Comparison of ENCODE assay signal across 18 mouse cellular contexts in genomic region chr14:37164392-37165032, GRCm38 (mm10). TPM values are rescaled to one million over a fixed set of nuclear protein-coding genes. Genes with fewer than 3 reads are reported as not detected.
DNase-seq lines count a peak whose midpoint lies in the region; ATAC-seq lines count a peak whose summit lies in the region.
"Had no signal": no experiment of that assay in that cellular context is flagged by ENCODE, and none has a peak within 500 bp of the region (broad histone marks: within the 10 kb centered on the region; RNA-seq: fewer than 3 reads in every experiment).

No protein-coding gene starts in this region.

- 0 out of 2 replicates have a peak, but pooled peaks cover 4% of the 10 kb centered on the region for H3K4me1 ChIP-seq in hindbrain, embryonic 14.5 days (replicated peaks; ENCODE audit: control insufficient read depth, insufficient read depth, low read length)
- H3K4me1 ChIP-seq in hindbrain, embryonic 16.5 days (ENCODE audit: control insufficient read depth, insufficient read depth, low read depth, low read length), result no peaks in the 10 kb centered on the region
- peaks cover 26% of the 10 kb centered on the region for H3K4me1 ChIP-seq in liver, embryonic 16.5 days (ENCODE audit: control insufficient read depth, low read depth, low read length)
- H3K4me1 ChIP-seq: forebrain, embryonic 10.5 days; heart, embryonic 13.5 days; limb, embryonic 15.5 days had no signal

- no peak for DNase-seq in hindbrain, embryonic 14.5 days (ENCODE audit: low spot score)
- DNase-seq in MEL-GATA-1-ER (ENCODE audit: extremely low read depth, low read depth), result peak; percentile 47
- DNase-seq in urinary bladder, postnatal 10 days (ENCODE audit: low spot score), result no peak
- DNase-seq: cerebellum, adult 11 months; heart, postnatal 36 days; kidney, adult 18-20 months; thymus, adult 2 months had no signal

- H3K9me3 ChIP-seq in hindbrain, embryonic 14.5 days (ENCODE audit: control insufficient read depth, low read length), result 0 out of 2 replicates have a peak, but pooled peaks cover 2% of the 10 kb centered on the region
- H3K9me3 ChIP-seq in hindbrain, embryonic 16.5 days (ENCODE audit: control insufficient read depth, low read length), result no peaks in the 10 kb centered on the region
- H3K9me3 ChIP-seq in liver, embryonic 16.5 days (replicated peaks; ENCODE audit: control insufficient read depth, low read length), result no peaks in the 10 kb centered on the region
- H3K9me3 ChIP-seq: forebrain, embryonic 10.5 days; G1E; heart, embryonic 13.5 days; limb, embryonic 15.5 days had no signal

- no peaks in the 10 kb centered on the region for H3K36me3 ChIP-seq in hindbrain, embryonic 14.5 days (replicated peaks; ENCODE audit: control insufficient read depth, insufficient read depth)
- H3K36me3 ChIP-seq in hindbrain, embryonic 16.5 days (ENCODE audit: control insufficient read depth, insufficient read depth, low read length), result no peaks in the 10 kb centered on the region
- H3K36me3 ChIP-seq in liver, embryonic 16.5 days (ENCODE audit: control insufficient read depth, insufficient read depth), result no peaks in the 10 kb centered on the region
- H3K36me3 ChIP-seq: forebrain, embryonic 10.5 days; G1E; heart, embryonic 13.5 days; limb, embryonic 15.5 days had no signal

- WGBS in hindbrain, embryonic 14.5 days, result 72% methylated on average over 4 of the region's 4 CpGs
- 80% methylated on average over 4 of the region's 4 CpGs for WGBS in hindbrain, embryonic 16.5 days
- 58% methylated on average over 4 of the region's 4 CpGs for WGBS in liver, embryonic 16.5 days (ENCODE audit: insufficient replicate concordance)

- no peak overlapping the region for H3K4me3 ChIP-seq in hindbrain, embryonic 14.5 days (replicated peaks; ENCODE audit: low read length)
- no peak overlapping the region for H3K4me3 ChIP-seq in hindbrain, embryonic 16.5 days (ENCODE audit: low read length)
- no peak overlapping the region for H3K4me3 ChIP-seq in liver, embryonic 16.5 days (ENCODE audit: low read depth, low read length)
- H3K4me3 ChIP-seq: forebrain, embryonic 10.5 days; heart, embryonic 13.5 days; limb, embryonic 15.5 days had no signal

- no peaks in the 10 kb centered on the region for H3K27me3 ChIP-seq in hindbrain, embryonic 14.5 days (ENCODE audit: control insufficient read depth, insufficient read depth, low read length)
- no peaks in the 10 kb centered on the region for H3K27me3 ChIP-seq in hindbrain, embryonic 16.5 days (replicated peaks; ENCODE audit: control insufficient read depth, insufficient read depth, low read length)
- no peaks in the 10 kb centered on the region for H3K27me3 ChIP-seq in liver, embryonic 16.5 days (ENCODE audit: control insufficient read depth, insufficient read depth, low read depth, low read length)
- H3K27me3 ChIP-seq: heart, embryonic 13.5 days; limb, embryonic 15.5 days had no signal

- no peak for ATAC-seq in hindbrain, embryonic 14.5 days (ENCODE audit: low FRiP score)
- ATAC-seq in hindbrain, embryonic 16.5 days, result no peak
- ATAC-seq in erythroid progenitor cell, adult 5-6 weeks (replicated peaks; ENCODE audit: low FRiP score, poor library complexity, severe bottlenecking), result peak; percentile 64
- peak; percentile 53 for ATAC-seq in liver, embryonic 16.5 days (ENCODE audit: low read depth)
- no peak for ATAC-seq in inflammation-experienced regulatory T-cells, adult 6 months
- ATAC-seq in frontal cortex, adult (ENCODE audit: low TSS enrichment), result no peak
- ATAC-seq: lung, postnatal 0 days had no signal

- H3K27ac ChIP-seq in hindbrain, embryonic 14.5 days, result peak overlapping the region; percentile 51; the same call in 1 of the 2 replicates
- no peak overlapping the region for H3K27ac ChIP-seq in hindbrain, embryonic 16.5 days (ENCODE audit: low read depth, low read length)
- peak overlapping the region; percentile 90 for H3K27ac ChIP-seq in liver, embryonic 16.5 days (ENCODE audit: low read length)
- H3K27ac ChIP-seq: forebrain, embryonic 10.5 days; heart, embryonic 13.5 days; limb, embryonic 15.5 days had no signal

- no peak overlapping the region for H3K4me2 ChIP-seq in hindbrain, embryonic 14.5 days (replicated peaks)
- no peak overlapping the region for H3K4me2 ChIP-seq in hindbrain, embryonic 16.5 days (ENCODE audit: low read length)
- no peak overlapping the region; the same call in 1 of the 2 replicates for H3K4me2 ChIP-seq in liver, embryonic 16.5 days (ENCODE audit: low read depth, low read length)
- H3K4me2 ChIP-seq: heart, embryonic 13.5 days; limb, embryonic 15.5 days had no signal

- no peak overlapping the region for H3K9ac ChIP-seq in hindbrain, embryonic 14.5 days
- H3K9ac ChIP-seq in hindbrain, embryonic 16.5 days (ENCODE audit: low read depth, low read length), result no peak overlapping the region
- H3K9ac ChIP-seq in liver, embryonic 16.5 days (ENCODE audit: low read depth, low read length), result no peak overlapping the region
- H3K9ac ChIP-seq: heart, embryonic 13.5 days; limb, embryonic 15.5 days had no signal

RNA-seq across cellular contexts. Expression of gene Ghitm, which starts 29.4 kb away (rescaled TPM):
- 213 and 232 TPM in 2 replicates for polyA plus RNA-seq in hindbrain, embryonic 14.5 days (2014; fragmentation: Nextera tagmentation; extraction: Ambion mirVana)
- polyA plus RNA-seq in hindbrain, embryonic 16.5 days (2015; fragmentation: Nextera tagmentation; extraction: Ambion mirVana), result 226 and 236 TPM in 2 replicates
- total RNA-seq in erythroid progenitor cell, adult 5-6 weeks (2015; ENCODE audit: low replicate concordance), result 110 and 129 TPM in 2 replicates
- total RNA-seq in erythroid progenitor cell, adult 5-6 weeks (2017; ENCODE audit: low replicate concordance), result 75.3 and 123 TPM in 2 replicates
- polyA plus RNA-seq in liver, embryonic 16.5 days (2015; fragmentation: Nextera tagmentation; extraction: Ambion mirVana), result 252 and 258 TPM in 2 replicates
- 100 to 1,000 TPM; 360 to 469 (median 363) TPM for polyA plus RNA-seq in inflammation-experienced regulatory T-cells, adult 6 months (2017; shearing (Covaris generic))

RNA-seq across cellular contexts. Expression of gene 2610528A11Rik, which starts 50.7 kb away (rescaled TPM):
- 0.39 TPM in 1 of 2 replicates, not detected in the other for polyA plus RNA-seq in hindbrain, embryonic 14.5 days (2014; fragmentation: Nextera tagmentation; extraction: Ambion mirVana)
- polyA plus RNA-seq in hindbrain, embryonic 16.5 days (2015; fragmentation: Nextera tagmentation; extraction: Ambion mirVana), result 0.76 TPM in 1 of 2 replicates, not detected in the other
- not detected in 2 replicates for total RNA-seq in erythroid progenitor cell, adult 5-6 weeks (2015; ENCODE audit: low replicate concordance)
- total RNA-seq in erythroid progenitor cell, adult 5-6 weeks (2017; ENCODE audit: low replicate concordance), result not detected in 2 replicates
- polyA plus RNA-seq in liver, embryonic 16.5 days (2015; fragmentation: Nextera tagmentation; extraction: Ambion mirVana), result 0.18 and 0.41 TPM in 2 replicates
- polyA plus RNA-seq in inflammation-experienced regulatory T-cells, adult 6 months (2017; shearing (Covaris generic)), result not detected
- total RNA-seq: G1E; heart, postnatal 36 days had no signal
- polyA plus RNA-seq: G1E; neural tube, embryonic 14.5 days had no signal

Comparison
In these comparisons a context has a peak if more than half of its experiments do, and no peak if none do; other contexts are left out.
1. ATAC-seq: peak in erythroid progenitor cell, adult 5-6 weeks (single experiment) and liver, embryonic 16.5 days (single experiment); none in hindbrain, embryonic 14.5 days (single experiment), hindbrain, embryonic 16.5 days (single experiment), inflammation-experienced regulatory T-cells, adult 6 months (single experiment) and frontal cortex, adult (single experiment).